Mouse (Mus musculus) myocyte (in vitro differentiated cells): ENCODE measurements around the gene Lats2. TPM values are rescaled to one million over a fixed set of nuclear protein-coding genes. Genes with fewer than 3 reads are reported as not detected.

ENCODE experiments used
- H3K27me3 ChIP-seq: one replicate; pipeline ENCODE4 v1.6.1; 2011; ENCODE audit not compliant: control insufficient read depth, insufficient read depth, insufficient read length
- H3K36me3 ChIP-seq: one replicate; pipeline ENCODE4 v1.6.1; 2011; ENCODE audit not compliant: control insufficient read depth, insufficient read depth
- H3K4me2 ChIP-seq: one replicate; pipeline ENCODE4 v1.6.1; 2011; ENCODE audit warnings: low read depth, control low read depth
- H3K4me3 ChIP-seq: one replicate; pipeline ENCODE4 v1.5.1; 2011; ENCODE audit warnings: mild to moderate bottlenecking, control low read depth, moderate library complexity
- H3K79me2 ChIP-seq: one replicate; pipeline ENCODE4 v1.6.1; 2011; ENCODE audit not compliant: control insufficient read depth, insufficient read depth
- H3ac ChIP-seq: one replicate; pipeline ENCODE4 v1.6.1; 2011; ENCODE audit not compliant: control insufficient read depth, insufficient read length
- CEBPB ChIP-seq: IDR thresholded peaks from 2 replicates; pipeline ENCODE4 v1.6.1; 2011; ENCODE audit warnings: mild to moderate bottlenecking, moderate library complexity; ENCODE audit not compliant: poor library complexity, insufficient read depth, severe bottlenecking
- E2F4 ChIP-seq: IDR thresholded peaks from one replicate; pipeline ENCODE4 v1.6.1; 2011; ENCODE audit warnings: mild to moderate bottlenecking, control low read depth, moderate library complexity; ENCODE audit not compliant: insufficient read depth
- MAX ChIP-seq: IDR thresholded peaks from one replicate; pipeline ENCODE4 v1.6.1; 2011; ENCODE audit warnings: low read depth, mild to moderate bottlenecking, control low read depth
- MYOD1 ChIP-seq, 3 experiments: IDR thresholded peaks; one replicate each; pipeline ENCODE4 v1.6.1; 2011; ENCODE audit warnings: control low read depth in 2 of 3, low read depth in 2 of 3, mild to moderate bottlenecking in 2 of 3, moderate library complexity in 1 of 3; ENCODE audit not compliant: insufficient read length in 2 of 3, control insufficient read depth in 1 of 3
- MYOG ChIP-seq, 3 experiments: IDR thresholded peaks; one replicate each; pipeline ENCODE4 v1.6.1; 2011; ENCODE audit warnings: control low read depth in 2 of 3, low read depth in 2 of 3, mild to moderate bottlenecking in 2 of 3; ENCODE audit not compliant: insufficient read length in 2 of 3, control insufficient read depth in 1 of 3, insufficient read depth in 1 of 3
- POLR2A ChIP-seq: IDR thresholded peaks from one replicate; pipeline ENCODE4 v1.6.1; 2011; ENCODE audit warnings: low read depth, mild to moderate bottlenecking, control low read depth, moderate library complexity; ENCODE audit not compliant: insufficient read length
- POLR2AphosphoS2 ChIP-seq: IDR thresholded peaks from one replicate; pipeline ENCODE4 v1.6.1; 2011; ENCODE audit warnings: low read depth, control low read depth; ENCODE audit not compliant: insufficient read length
- REST ChIP-seq: IDR thresholded peaks from one replicate; pipeline ENCODE4 v1.6.1; 2011; ENCODE audit warnings: mild to moderate bottlenecking, control low read depth, moderate library complexity; ENCODE audit not compliant: insufficient read depth, insufficient read length
- SRF ChIP-seq: IDR thresholded peaks from one replicate; pipeline ENCODE4 v1.6.1; 2011; ENCODE audit warnings: low read depth; ENCODE audit not compliant: control insufficient read depth, insufficient read length
- TCF12 ChIP-seq: IDR thresholded peaks from one replicate; pipeline ENCODE4 v1.6.1; 2011; ENCODE audit warnings: mild to moderate bottlenecking, control low read depth; ENCODE audit not compliant: poor library complexity, insufficient read depth, severe bottlenecking
- TCF3 ChIP-seq: IDR thresholded peaks from one replicate; pipeline ENCODE4 v1.6.1; 2011; ENCODE audit warnings: low read depth, control low read depth; ENCODE audit not compliant: insufficient read length
- USF1 ChIP-seq: IDR thresholded peaks from one replicate; pipeline ENCODE4 v1.6.1; 2011; ENCODE audit warnings: low read depth, mild to moderate bottlenecking, control low read depth, moderate library complexity
- polyA plus RNA-seq: library from polyadenylated mRNA; unstranded; fragments of >200 nt; fragmentation: generic; extraction: Trizol; gene quantifications from one replicate; pipeline ENCODE4 v1.2.1, GENCODE M21; 2012; ENCODE audit warnings: missing spikeins

Gene Lats2
- polyA plus RNA-seq = 10.6 TPM

- Histone ChIP-seq H3K4me2 (no peak within 1 kb of the TSS), H3K27me3 (no peaks in the 10 kb centered on the region), H3K79me2 (no peaks in the 10 kb centered on the region), H3K36me3 (no peaks in the 10 kb centered on the region), H3ac (no peak within 1 kb of the TSS), H3K4me3 (no peak within 1 kb of the TSS)
- TF ChIP-seq USF1 (no peak), POLR2AphosphoS2 (no peak), MYOG (IDR thresholded peaks at IDR 0.05; ENCODE audit: control insufficient read depth in 1 of 3, insufficient read depth in 1 of 3, insufficient read length in 2 of 3, low read depth in 2 of 3) (peak in 1 of 3 experiments; percentile 70), MAX (no peak), TCF12 (no peak), E2F4 (no peak), POLR2A (no peak), SRF (no peak), MYOD1 (IDR thresholded peaks at IDR 0.05; ENCODE audit: control insufficient read depth in 1 of 3, insufficient read length in 2 of 3, low read depth in 2 of 3) (no peak)
Observed at GRCm38 (mm10) chr14:57758237-57758636, at the start of gene Lats2. Gene Lats2, minus strand, starts transcription at chr14:57758388.

GRCm38 (mm10) chr14:57803731-57804130 lies 45.5 kb upstream of the Lats2 start:
- H3K4me2 ChIP-seq = no peak overlapping the region
- H3K79me2 ChIP-seq = peaks cover 34% of the 10 kb centered on the region
- H3K27me3 ChIP-seq = no peaks in the 10 kb centered on the region
- TF ChIP-seq POLR2AphosphoS2 (peak; percentile 27), CEBPB (no peak)
- no peak overlapping the region for H3ac ChIP-seq
- H3K36me3 ChIP-seq = peaks cover 45% of the 10 kb centered on the region
- no peak overlapping the region for H3K4me3 ChIP-seq

- Histone ChIP-seq H3K27me3 (no peaks in the 10 kb centered on the region), H3ac (peak within 1 kb of the TSS; percentile 97), H3K4me3 (peak within 1 kb of the TSS; percentile 76), H3K36me3 (peaks cover 11% of the 10 kb centered on the region), H3K79me2 (peaks cover 36% of the 10 kb centered on the region), H3K4me2 (peak within 1 kb of the TSS; percentile 99)
- TF ChIP-seq TCF3 (no peak), MAX (no peak), CEBPB (no peak), TCF12 (no peak), MYOD1 (IDR thresholded peaks at IDR 0.05; ENCODE audit: control insufficient read depth in 1 of 3, insufficient read length in 2 of 3, low read depth in 2 of 3) (peak in 1 of 3 experiments; percentile 12), POLR2A (peak; percentile 53), POLR2AphosphoS2 (peak; percentile 32), MYOG (IDR thresholded peaks at IDR 0.05; ENCODE audit: control insufficient read depth in 1 of 3, insufficient read depth in 1 of 3, insufficient read length in 2 of 3, low read depth in 2 of 3) (no peak), E2F4 (no peak), SRF (no peak), REST (no peak), USF1 (no peak)
Observed at GRCm38 (mm10) chr14:57797991-57798931, 40.1 kb upstream of the Lats2 start, which contains the start of gene Sap18. Gene Sap18, plus strand, starts transcription at chr14:57798180.

DNA sequence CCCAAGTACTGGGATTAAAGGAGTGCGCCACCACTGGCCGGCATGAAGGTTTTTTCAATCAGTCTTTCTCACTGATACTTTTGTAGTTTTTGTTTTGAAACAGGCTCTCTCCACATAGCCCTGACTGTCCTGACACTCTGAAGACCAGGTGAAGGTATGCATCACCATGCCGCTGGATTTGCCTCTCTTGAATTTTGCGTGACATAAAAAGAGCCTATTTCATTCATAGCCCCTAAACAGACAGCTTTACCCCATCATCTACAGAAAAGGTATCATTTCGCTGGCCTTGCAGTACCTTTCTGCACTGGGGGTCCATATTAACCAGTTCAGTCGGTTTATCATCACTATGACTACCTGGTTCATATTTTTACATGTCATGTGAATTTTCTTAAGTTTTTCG lies 39.4 kb upstream of the Lats2 start:
- Histone ChIP-seq H3K36me3 (peaks cover 6% of the 10 kb centered on the region), H3K4me2 (peak overlapping the region; percentile 99), H3K27me3 (no peaks in the 10 kb centered on the region), H3K79me2 (peaks cover 33% of the 10 kb centered on the region), H3K4me3 (peak overlapping the region; percentile 76), H3ac (peak overlapping the region; percentile 97)
- TF ChIP-seq REST (no peak), TCF3 (no peak), E2F4 (no peak), POLR2AphosphoS2 (no peak), MYOD1 (IDR thresholded peaks at IDR 0.05; ENCODE audit: control insufficient read depth in 1 of 3, insufficient read length in 2 of 3, low read depth in 2 of 3) (no peak), TCF12 (no peak), MAX (no peak)

- Histone ChIP-seq H3K4me2 (no peak overlapping the region), H3K27me3 (no peaks in the 10 kb centered on the region), H3K4me3 (no peak overlapping the region), H3K36me3 (no peaks in the 10 kb centered on the region), H3K79me2 (no peaks in the 10 kb centered on the region), H3ac (no peak overlapping the region)
- TF ChIP-seq USF1 (no peak), REST (no peak), TCF3 (no peak), MYOG (IDR thresholded peaks at IDR 0.05; ENCODE audit: control insufficient read depth in 1 of 3, insufficient read depth in 1 of 3, insufficient read length in 2 of 3, low read depth in 2 of 3) (no peak), MAX (no peak), TCF12 (no peak), SRF (no peak), E2F4 (no peak), POLR2A (no peak), POLR2AphosphoS2 (no peak), CEBPB (no peak), MYOD1 (IDR thresholded peaks at IDR 0.05; ENCODE audit: control insufficient read depth in 1 of 3, insufficient read length in 2 of 3, low read depth in 2 of 3) (no peak)
Observed at GRCm38 (mm10) chr14:57791171-57791570, 33.0 kb upstream of the Lats2 start.
